Mouse (Mus musculus): ENCODE data around the gene 1700025G04Rik. TPM values are rescaled to one million over a fixed set of nuclear protein-coding genes. Genes with fewer than 3 reads are reported as not detected.

1700025G04Rik gene
- polyA plus RNA-seq, 1 experiment from 2014 or later, result 20.6 TPM

GRCm38 (mm10) chr1:152047416-152047815, 42.5 kb downstream of the 1700025G04Rik start:
- no peaks in the 10 kb centered on the region for H3K27me3 ChIP-seq (ENCODE audit: control insufficient read depth, insufficient read depth, low read length)
- no peak for ATAC-seq (ENCODE audit: low FRiP score, low TSS enrichment)
- H3K9ac ChIP-seq (ENCODE audit: low read length), result no peak overlapping the region
- no peak for DNase-seq (ENCODE audit: low spot score)
- TF ChIP-seq CTCF (IDR thresholded peaks at IDR 0.05; ENCODE audit: low read depth) (no peak), EP300 (optimal IDR thresholded peaks at IDR 0.05) (no peak)
- H3K4me1 ChIP-seq (replicated peaks; ENCODE audit: control insufficient read depth, insufficient read depth), result no peaks in the 10 kb centered on the region; the same call in 1 of the 2 replicates
- no peak overlapping the region for H3K4me2 ChIP-seq (replicated peaks; ENCODE audit: low read depth)
- WGBS, result 37% methylated on average over 5 of the region's 5 CpGs
- H3K27ac ChIP-seq (replicated peaks), result no peak overlapping the region
- H3K4me3 ChIP-seq (ENCODE audit: low read depth, low read length), result no peak overlapping the region
- no peaks in the 10 kb centered on the region for H3K9me3 ChIP-seq (ENCODE audit: control insufficient read depth, low read length)
- H3K36me3 ChIP-seq (ENCODE audit: control insufficient read depth, insufficient read depth, low read length), result no peaks in the 10 kb centered on the region

DNA sequence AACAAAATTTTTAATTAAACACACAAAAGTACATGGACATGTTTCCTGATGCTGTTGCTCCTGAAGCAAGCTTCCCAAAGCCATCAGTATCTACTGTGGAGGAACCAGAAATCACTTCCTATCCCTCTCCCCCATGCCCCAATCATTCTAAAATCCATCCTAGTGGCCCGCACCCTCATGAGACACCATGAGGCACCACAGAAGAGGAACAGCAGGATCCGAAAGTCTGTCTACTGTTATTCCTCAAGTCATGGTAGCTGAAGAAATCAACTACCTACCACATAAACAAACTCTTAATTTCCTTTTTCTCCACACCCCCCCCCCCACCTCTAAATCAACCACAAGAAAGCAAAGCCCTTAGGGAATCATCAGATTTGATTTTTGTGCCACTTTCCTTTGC, 46.5 kb downstream of the 1700025G04Rik start:
- Histone ChIP-seq H3K27me3 (ENCODE audit: control insufficient read depth, insufficient read depth, low read length) (no peaks in the 10 kb centered on the region), H3K4me2 (replicated peaks; ENCODE audit: low read depth) (no peak overlapping the region), H3K27ac (replicated peaks) (no peak overlapping the region), H3K36me3 (ENCODE audit: control insufficient read depth, insufficient read depth, low read length) (no peaks in the 10 kb centered on the region), H3K4me3 (ENCODE audit: low read depth, low read length) (no peak overlapping the region), H3K4me1 (replicated peaks; ENCODE audit: control insufficient read depth, insufficient read depth) (peaks cover 2% of the 10 kb centered on the region; the same call in 1 of the 2 replicates), H3K9me3 (ENCODE audit: control insufficient read depth, low read length) (no peaks in the 10 kb centered on the region), H3K9ac (ENCODE audit: low read length) (no peak overlapping the region)
- TF ChIP-seq CTCF (IDR thresholded peaks at IDR 0.05; ENCODE audit: low read depth) (no peak), EP300 (optimal IDR thresholded peaks at IDR 0.05) (no peak)
- ATAC-seq (ENCODE audit: low FRiP score, low TSS enrichment), result no peak
- WGBS, result 84% methylated on average over 2 of the region's 2 CpGs
- no peak for DNase-seq (ENCODE audit: low spot score)

DNA sequence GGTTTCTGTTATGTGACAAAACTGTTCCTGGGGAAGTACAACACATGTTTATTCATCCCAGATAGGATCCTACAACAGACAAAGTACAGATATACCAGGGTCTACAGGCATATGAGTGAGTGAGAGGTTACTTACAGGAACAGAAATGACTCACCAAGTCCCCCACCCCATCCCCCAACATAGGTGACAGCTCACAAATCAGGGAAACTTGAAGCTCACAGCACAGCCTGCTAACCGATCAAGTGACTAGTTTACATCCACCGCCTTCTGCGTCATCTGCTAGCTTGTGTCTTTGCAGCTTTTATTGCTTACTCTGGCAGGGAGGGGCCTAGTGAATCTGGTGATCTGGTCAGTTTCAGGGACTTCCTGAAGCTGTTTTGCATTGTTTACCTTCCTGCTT, 47.5 kb downstream of the 1700025G04Rik start:
- Histone ChIP-seq H3K27ac (replicated peaks) (no peak overlapping the region), H3K4me1 (replicated peaks; ENCODE audit: control insufficient read depth, insufficient read depth) (peaks cover 2% of the 10 kb centered on the region; the same call in 1 of the 2 replicates), H3K36me3 (ENCODE audit: control insufficient read depth, insufficient read depth, low read length) (no peaks in the 10 kb centered on the region), H3K27me3 (ENCODE audit: control insufficient read depth, insufficient read depth, low read length) (no peaks in the 10 kb centered on the region), H3K9me3 (ENCODE audit: control insufficient read depth, low read length) (no peaks in the 10 kb centered on the region), H3K9ac (ENCODE audit: low read length) (no peak overlapping the region), H3K4me3 (ENCODE audit: low read depth, low read length) (no peak overlapping the region), H3K4me2 (replicated peaks; ENCODE audit: low read depth) (no peak overlapping the region)
- TF ChIP-seq EP300 (optimal IDR thresholded peaks at IDR 0.05), result no peak
- TF ChIP-seq CTCF (IDR thresholded peaks at IDR 0.05; ENCODE audit: low read depth), result no peak
- DNase-seq (ENCODE audit: low spot score), result no peak
- WGBS, result 70% methylated on average over 3 of the region's 3 CpGs
- ATAC-seq (ENCODE audit: low FRiP score, low TSS enrichment), result no peak

GRCm38 (mm10) chr1:152041005-152041404, 48.9 kb downstream of the 1700025G04Rik start:
- Histone ChIP-seq H3K27ac (replicated peaks) (no peak overlapping the region), H3K9me3 (ENCODE audit: control insufficient read depth, low read length) (no peaks in the 10 kb centered on the region), H3K4me2 (replicated peaks; ENCODE audit: low read depth) (no peak overlapping the region), H3K4me3 (ENCODE audit: low read depth, low read length) (no peak overlapping the region), H3K27me3 (ENCODE audit: control insufficient read depth, insufficient read depth, low read length) (no peaks in the 10 kb centered on the region), H3K36me3 (ENCODE audit: control insufficient read depth, insufficient read depth, low read length) (no peaks in the 10 kb centered on the region), H3K9ac (ENCODE audit: low read length) (no peak overlapping the region), H3K4me1 (replicated peaks; ENCODE audit: control insufficient read depth, insufficient read depth) (peaks cover 2% of the 10 kb centered on the region; the same call in 1 of the 2 replicates)
- DNase-seq (ENCODE audit: low spot score) (no peak), ATAC-seq (ENCODE audit: low FRiP score, low TSS enrichment) (no peak)
- 82% methylated on average over 4 of the region's 4 CpGs for WGBS
- TF ChIP-seq CTCF (IDR thresholded peaks at IDR 0.05; ENCODE audit: low read depth) (no peak), EP300 (optimal IDR thresholded peaks at IDR 0.05) (no peak)

- ATAC-seq (ENCODE audit: low FRiP score, low TSS enrichment) (no peak), DNase-seq (ENCODE audit: low spot score) (no peak)
- Histone ChIP-seq H3K4me1 (replicated peaks; ENCODE audit: control insufficient read depth, insufficient read depth) (peaks cover 2% of the 10 kb centered on the region; the same call in 1 of the 2 replicates), H3K36me3 (ENCODE audit: control insufficient read depth, insufficient read depth, low read length) (no peaks in the 10 kb centered on the region), H3K27me3 (ENCODE audit: control insufficient read depth, insufficient read depth, low read length) (no peaks in the 10 kb centered on the region), H3K4me2 (replicated peaks; ENCODE audit: low read depth) (no peak overlapping the region), H3K27ac (replicated peaks) (0 out of 2 replicates have a peak overlapping the region, but pooled peaks have one; percentile 14), H3K4me3 (ENCODE audit: low read depth, low read length) (no peak overlapping the region), H3K9me3 (ENCODE audit: control insufficient read depth, low read length) (no peaks in the 10 kb centered on the region), H3K9ac (ENCODE audit: low read length) (no peak overlapping the region)
- 53% methylated on average over 7 of the region's 7 CpGs for WGBS
- TF ChIP-seq CTCF (IDR thresholded peaks at IDR 0.05; ENCODE audit: low read depth), result no peak
- no peak for TF ChIP-seq EP300 (optimal IDR thresholded peaks at IDR 0.05)
These were observed 49.9 kb downstream of the 1700025G04Rik start for GRCm38 (mm10) chr1:152040053-152040452.

- WGBS, result 41% methylated on average over 8 of the region's 8 CpGs
- peak; percentile 63 for DNase-seq (ENCODE audit: low spot score)
These were observed 50.3 kb downstream of the 1700025G04Rik start for GRCm38 (mm10) chr1:152039588-152039987.

More at GRCm38 (mm10) chr1:152039588-152039987, 50.3 kb downstream of the 1700025G04Rik start:
- peak; percentile 71 for ATAC-seq (ENCODE audit: low FRiP score, low TSS enrichment)
- Histone ChIP-seq H3K4me1 (replicated peaks; ENCODE audit: control insufficient read depth, insufficient read depth) (peaks cover 2% of the 10 kb centered on the region; the same call in 1 of the 2 replicates), H3K27me3 (ENCODE audit: control insufficient read depth, insufficient read depth, low read length) (no peaks in the 10 kb centered on the region), H3K9me3 (ENCODE audit: control insufficient read depth, low read length) (no peaks in the 10 kb centered on the region), H3K27ac (replicated peaks) (peak overlapping the region; percentile 14; the same call in 1 of the 2 replicates), H3K36me3 (ENCODE audit: control insufficient read depth, insufficient read depth, low read length) (no peaks in the 10 kb centered on the region), H3K4me3 (ENCODE audit: low read depth, low read length) (no peak overlapping the region), H3K4me2 (replicated peaks; ENCODE audit: low read depth) (no peak overlapping the region), H3K9ac (ENCODE audit: low read length) (no peak overlapping the region)
- TF ChIP-seq EP300 (optimal IDR thresholded peaks at IDR 0.05) (no peak), CTCF (IDR thresholded peaks at IDR 0.05; ENCODE audit: low read depth) (no peak)
